Mouse (Mus musculus): ENCODE measurements around the gene Olfr575. TPM values are rescaled to one million over a fixed set of nuclear protein-coding genes. Genes with fewer than 3 reads are reported as not detected.

Gene Olfr575
- total RNA-seq, 1 experiment from 2014 or later: not detected

Other genes with a start within 250 kb of the Olfr575 start
- not detected in 2 replicates for gene Olfr33, start 239.7 kb downstream of the Olfr575 start, total RNA-seq (2017)
- not detected in 2 replicates for gene Olfr559, start 231.3 kb downstream of the Olfr575 start, total RNA-seq (2017)
- gene Olfr560, start 199.4 kb downstream of the Olfr575 start, total RNA-seq (2017): 0.37 TPM in 1 of 2 replicates, not detected in the other
- 0.12 TPM in 1 of 2 replicates, not detected in the other for gene Olfr78, start 199.3 kb downstream of the Olfr575 start, total RNA-seq (2017)
- gene Olfr561, start 187.6 kb downstream of the Olfr575 start, total RNA-seq (2017): not detected in 2 replicates
- gene Olfr564, start 155.3 kb downstream of the Olfr575 start, total RNA-seq (2017): not detected in 2 replicates
- gene Olfr566, start 100.0 kb downstream of the Olfr575 start, total RNA-seq (2017): not detected in 2 replicates
- gene Olfr568, start 81.7 kb downstream of the Olfr575 start, total RNA-seq (2017): not detected in 2 replicates
- gene Olfr569, start 67.9 kb downstream of the Olfr575 start, total RNA-seq (2017): not detected in 2 replicates
- not detected in 2 replicates for gene Olfr570, start 64.2 kb downstream of the Olfr575 start, total RNA-seq (2017)
- not detected in 2 replicates for gene Olfr571, start 41.2 kb downstream of the Olfr575 start, total RNA-seq (2017)
- not detected in 2 replicates for gene Olfr572, start 34.4 kb downstream of the Olfr575 start, total RNA-seq (2017)
- not detected in 2 replicates for gene Olfr573-ps1, start 16.2 kb downstream of the Olfr575 start, total RNA-seq (2017)
- not detected in 2 replicates for gene Olfr574, start 10.3 kb downstream of the Olfr575 start, total RNA-seq (2017)
- not detected in 2 replicates for gene Olfr576, start 3.9 kb upstream of the Olfr575 start, total RNA-seq (2017)
- gene Olfr577, start 17.2 kb upstream of the Olfr575 start, total RNA-seq (2017): not detected in 2 replicates
- not detected in 2 replicates for gene Olfr578, start 30.5 kb upstream of the Olfr575 start, total RNA-seq (2017)
- gene Olfr582, start 79.2 kb upstream of the Olfr575 start, total RNA-seq (2017): not detected in 2 replicates
- gene Olfr583, start 92.5 kb upstream of the Olfr575 start, total RNA-seq (2017): not detected in 2 replicates
- not detected in 2 replicates for gene Olfr584, start 123.1 kb upstream of the Olfr575 start, total RNA-seq (2017)
- not detected in 2 replicates for gene Olfr585, start 138.9 kb upstream of the Olfr575 start, total RNA-seq (2017)
- gene Olfr586, start 166.9 kb upstream of the Olfr575 start, total RNA-seq (2017): not detected in 2 replicates
- not detected in 2 replicates for gene Olfr588-ps1, start 182.1 kb upstream of the Olfr575 start, total RNA-seq (2017)
- not detected in 2 replicates for gene Olfr589, start 197.6 kb upstream of the Olfr575 start, total RNA-seq (2017)
- not detected in 2 replicates for gene Olfr591, start 219.6 kb upstream of the Olfr575 start, total RNA-seq (2017)
- gene Olfr592, start 226.0 kb upstream of the Olfr575 start, total RNA-seq (2017): not detected in 2 replicates